Mouse (Mus musculus): ENCODE results near the gene Srsf2. TPM values are rescaled to one million over a fixed set of nuclear protein-coding genes. Genes with fewer than 3 reads are reported as not detected.
"Not testable (repeated sequence)": the region's sequence is repeated elsewhere in the genome, so short reads cannot be mapped to it uniquely, and the experiment has no call there.

Gene Srsf2
- polyA plus RNA-seq, 1 experiment from 2014 or later, result 556 TPM

DNA sequence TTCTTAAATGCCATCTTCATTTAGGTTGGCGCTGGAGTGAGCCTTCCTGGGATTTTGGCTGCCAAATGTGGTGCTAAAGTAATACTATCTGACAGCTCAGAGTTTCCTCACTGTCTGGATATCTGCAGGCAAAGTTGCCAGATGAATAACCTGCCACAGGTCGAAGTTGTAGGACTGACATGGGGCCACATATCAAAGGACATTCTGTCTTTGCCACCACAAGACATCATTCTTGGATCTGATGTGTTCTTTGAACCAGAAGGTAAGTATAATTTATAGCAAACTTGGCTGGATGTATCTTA is 4.1 kb downstream of the Srsf2 start:
- H3K9ac ChIP-seq; H3K9me3 ChIP-seq (ENCODE audit: control insufficient read depth, low read length); H3K27ac ChIP-seq; ATAC-seq (ENCODE audit: low FRiP score); DNase-seq (ENCODE audit: low spot score); H3K27me3 ChIP-seq (ENCODE audit: control insufficient read depth, insufficient read depth, low read length); H3K4me3 ChIP-seq (replicated peaks; ENCODE audit: low read length); H3K4me2 ChIP-seq (replicated peaks): not testable (repeated sequence)
- Histone ChIP-seq H3K4me1 (replicated peaks; ENCODE audit: control insufficient read depth, insufficient read depth, low read length) (peaks cover 26% of the 10 kb centered on the region), H3K36me3 (replicated peaks; ENCODE audit: control insufficient read depth, insufficient read depth) (peaks cover 50% of the 10 kb centered on the region)
- 80% methylated on average over 2 of the region's 2 CpGs for WGBS

DNA sequence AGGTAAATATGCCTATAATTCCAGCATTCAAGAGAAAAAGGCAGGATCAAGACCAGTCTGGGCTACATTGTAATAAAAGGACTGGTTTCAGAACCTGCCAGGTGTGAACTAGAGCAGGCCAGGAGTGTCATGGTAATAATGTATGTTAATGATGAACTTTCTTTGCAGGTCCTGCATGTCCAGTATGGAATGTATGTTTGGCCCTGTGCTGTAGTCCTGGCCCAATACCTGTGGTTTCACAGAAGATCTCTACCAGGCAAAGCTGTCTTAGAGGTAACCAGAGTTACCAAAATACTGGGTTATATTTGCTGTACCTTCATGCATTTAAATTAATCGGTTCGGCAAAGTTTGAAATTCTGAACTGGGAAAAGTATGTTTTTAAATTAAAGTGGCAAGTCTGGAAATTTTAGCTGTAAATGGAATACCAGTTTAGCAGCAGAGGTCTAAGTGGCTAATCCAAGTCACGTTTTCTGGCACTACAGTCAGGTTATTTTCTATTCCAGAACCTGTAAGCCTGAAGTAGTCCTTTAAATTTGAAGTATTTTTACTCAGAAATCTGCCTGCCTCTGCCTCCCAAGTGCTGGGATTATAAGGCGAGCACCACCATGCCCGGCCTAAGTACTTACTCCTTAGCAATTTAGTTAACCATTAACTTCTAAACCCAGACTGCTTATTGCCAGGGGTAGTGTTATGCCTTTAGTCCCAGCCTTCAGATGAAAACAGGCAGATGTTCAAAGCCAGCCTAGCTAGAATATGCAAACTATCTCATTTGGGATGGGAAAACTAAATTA is 4.6 kb downstream of the Srsf2 start:
- Histone ChIP-seq H3K9me3 (ENCODE audit: control insufficient read depth, low read length) (no peaks in the 10 kb centered on the region), H3K36me3 (replicated peaks; ENCODE audit: control insufficient read depth, insufficient read depth) (peaks cover 50% of the 10 kb centered on the region), H3K4me2 (replicated peaks) (no peak overlapping the region), H3K9ac (no peak overlapping the region), H3K27me3 (ENCODE audit: control insufficient read depth, insufficient read depth, low read length) (no peaks in the 10 kb centered on the region), H3K27ac (no peak overlapping the region), H3K4me3 (replicated peaks; ENCODE audit: low read length) (no peak overlapping the region), H3K4me1 (replicated peaks; ENCODE audit: control insufficient read depth, insufficient read depth, low read length) (peaks cover 27% of the 10 kb centered on the region)
- ATAC-seq (ENCODE audit: low FRiP score) (no peak), DNase-seq (ENCODE audit: low spot score) (no peak)
- WGBS, result 79% methylated on average over 5 of the region's 5 CpGs

DNA sequence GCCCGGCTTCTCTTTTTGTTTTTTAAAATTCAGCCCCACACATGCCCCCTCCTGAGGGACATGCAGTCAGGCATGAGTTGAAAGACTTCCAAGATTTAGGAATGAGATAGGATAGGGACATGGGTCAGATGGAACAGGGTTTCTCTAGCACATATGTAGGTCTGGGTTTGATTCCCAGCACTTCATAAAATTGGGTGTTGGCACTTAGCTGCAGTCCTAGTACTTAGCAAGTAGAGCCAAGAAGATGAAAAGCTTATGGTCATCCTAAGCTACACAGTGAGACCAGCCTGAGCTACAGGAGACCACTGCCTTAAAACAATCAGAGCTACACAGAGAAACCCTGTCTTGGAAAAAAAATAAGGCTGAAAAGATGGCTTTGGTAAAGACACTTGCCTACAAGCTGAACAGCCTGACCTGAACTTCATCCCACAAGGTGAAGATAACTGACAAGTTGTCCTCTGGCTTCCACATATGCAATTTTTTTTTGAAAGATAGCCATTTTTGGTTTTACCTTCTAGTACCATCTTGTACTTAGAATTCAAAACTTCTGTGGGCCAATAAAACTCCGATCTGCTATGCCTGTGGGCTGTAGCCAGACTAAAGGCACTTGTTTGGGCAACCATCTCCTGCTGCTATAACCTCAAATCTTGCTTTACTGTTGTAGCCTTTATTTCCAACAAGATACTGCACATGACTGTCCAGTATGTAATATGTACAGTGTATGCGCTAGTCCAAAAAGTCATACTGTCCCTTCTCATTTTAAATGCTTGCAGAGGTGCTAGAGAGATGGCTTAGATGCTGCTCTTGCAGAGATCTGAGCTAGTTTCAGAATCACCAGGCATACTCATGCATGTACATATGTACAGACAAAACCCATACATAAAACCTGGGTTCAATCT is 5.5 kb downstream of the Srsf2 start:
- ATAC-seq (ENCODE audit: low FRiP score), result no peak
- Histone ChIP-seq H3K9me3 (ENCODE audit: control insufficient read depth, low read length) (no peaks in the 10 kb centered on the region), H3K27me3 (ENCODE audit: control insufficient read depth, insufficient read depth, low read length) (no peaks in the 10 kb centered on the region), H3K27ac (no peak overlapping the region), H3K4me3 (replicated peaks; ENCODE audit: low read length) (no peak overlapping the region), H3K36me3 (replicated peaks; ENCODE audit: control insufficient read depth, insufficient read depth) (peaks cover 50% of the 10 kb centered on the region), H3K9ac (no peak overlapping the region), H3K4me1 (replicated peaks; ENCODE audit: control insufficient read depth, insufficient read depth, low read length) (peaks cover 27% of the 10 kb centered on the region), H3K4me2 (replicated peaks) (no peak overlapping the region)
- 94% methylated on average over 3 of the region's 3 CpGs for WGBS
- DNase-seq (ENCODE audit: low spot score), result no peak

- H3K4me2 ChIP-seq (replicated peaks), result no peak overlapping the region
- H3K9me3 ChIP-seq (ENCODE audit: control insufficient read depth, low read length), result no peaks in the 10 kb centered on the region
- ATAC-seq (ENCODE audit: low FRiP score) (no peak), DNase-seq (ENCODE audit: low spot score) (no peak)
- peaks cover 48% of the 10 kb centered on the region for H3K36me3 ChIP-seq (replicated peaks; ENCODE audit: control insufficient read depth, insufficient read depth)
- no peaks in the 10 kb centered on the region for H3K27me3 ChIP-seq (ENCODE audit: control insufficient read depth, insufficient read depth, low read length)
- H3K4me3 ChIP-seq (replicated peaks; ENCODE audit: low read length), result no peak overlapping the region
- H3K4me1 ChIP-seq (replicated peaks; ENCODE audit: control insufficient read depth, insufficient read depth, low read length), result peaks cover 32% of the 10 kb centered on the region
- no peak overlapping the region for H3K9ac ChIP-seq
- no peak overlapping the region for H3K27ac ChIP-seq
- WGBS, result 79% methylated on average over 4 of the region's 4 CpGs
These were observed 6.2 kb downstream of the Srsf2 start for GRCm38 (mm10) chr11:116846593-116847181.

DNA sequence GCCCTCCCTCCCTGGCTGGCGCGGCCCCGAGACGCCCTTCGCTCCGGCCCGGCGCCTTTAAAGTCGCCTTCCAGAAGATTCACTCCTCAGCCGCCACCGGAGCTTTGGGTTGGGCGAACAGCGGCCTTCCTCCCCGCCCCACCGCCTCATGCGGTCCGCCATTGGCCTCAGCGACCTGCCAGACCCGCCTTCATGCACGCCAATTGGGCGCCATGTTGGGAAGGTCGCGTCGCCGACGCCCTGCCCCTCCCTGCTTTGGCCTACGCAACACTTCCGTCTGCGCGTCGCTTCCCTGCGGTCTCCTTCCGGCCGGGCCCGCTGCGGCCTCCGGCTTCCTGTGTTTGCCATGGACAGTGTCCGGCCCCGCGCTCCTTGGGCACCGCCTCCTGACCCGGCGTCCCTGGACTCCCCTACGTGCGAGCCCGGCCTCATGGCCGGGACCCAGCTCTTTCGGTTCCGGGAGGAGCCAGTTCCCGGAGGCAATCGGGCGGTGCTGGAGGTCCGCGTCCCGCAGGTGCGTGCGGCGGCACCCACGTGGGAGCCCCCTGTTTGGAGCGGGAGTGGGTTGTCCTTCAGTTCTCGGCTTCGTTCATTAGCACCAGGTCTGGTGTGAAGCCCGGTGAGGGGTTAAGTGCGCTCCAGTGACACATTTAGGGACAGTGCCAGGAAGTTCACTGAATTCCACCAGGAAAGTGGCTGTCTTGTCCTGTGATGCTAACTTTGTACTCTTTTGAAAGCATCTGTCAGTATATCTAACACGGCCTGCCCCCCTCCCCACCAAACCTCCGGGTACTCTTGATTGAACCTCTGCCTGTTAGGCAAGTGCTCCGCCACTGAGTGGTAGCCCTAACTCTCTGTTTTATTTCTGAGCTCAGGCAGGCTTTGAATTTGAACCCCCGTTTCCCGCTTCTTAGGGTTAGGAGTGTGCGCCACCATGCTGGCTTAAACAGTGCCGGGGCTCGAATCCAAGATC is 9.3 kb downstream of the Srsf2 start, which contains the start of the genes Mettl23 and Jmjd6:
Mettl23 (plus strand) TSS at position 18 of the 973 bp plus-strand sequence.
Jmjd6 (minus strand) TSS at position 189 of the 973 bp plus-strand sequence.
- Histone ChIP-seq H3K9me3 (ENCODE audit: control insufficient read depth, low read length) (no peaks in the 10 kb centered on the region), H3K4me2 (replicated peaks) (peak within 1 kb of the TSS; percentile 90), H3K9ac (peak within 1 kb of the TSS; percentile 87), H3K27me3 (ENCODE audit: control insufficient read depth, insufficient read depth, low read length) (no peaks in the 10 kb centered on the region), H3K27ac (peak within 1 kb of the TSS; percentile 98), H3K4me3 (replicated peaks; ENCODE audit: low read length) (peak within 1 kb of the TSS; percentile 80), H3K36me3 (replicated peaks; ENCODE audit: control insufficient read depth, insufficient read depth) (peaks cover 44% of the 10 kb centered on the region), H3K4me1 (replicated peaks; ENCODE audit: control insufficient read depth, insufficient read depth, low read length) (peaks cover 35% of the 10 kb centered on the region)
- ATAC-seq (ENCODE audit: low FRiP score) (peak; percentile 97), DNase-seq (ENCODE audit: low spot score) (peak; percentile 95)
- WGBS, result under 1% methylated on average over 70 of the region's 72 CpGs

GRCm38 (mm10) chr11:116842531-116843260 is 10.2 kb downstream of the Srsf2 start:
- Histone ChIP-seq H3K4me1 (replicated peaks; ENCODE audit: control insufficient read depth, insufficient read depth, low read length) (peaks cover 35% of the 10 kb centered on the region), H3K9me3 (ENCODE audit: control insufficient read depth, low read length) (no peaks in the 10 kb centered on the region), H3K27me3 (ENCODE audit: control insufficient read depth, insufficient read depth, low read length) (no peaks in the 10 kb centered on the region), H3K4me2 (replicated peaks) (peak overlapping the region; percentile 90), H3K9ac (peak overlapping the region; percentile 87), H3K4me3 (replicated peaks; ENCODE audit: low read length) (peak overlapping the region; percentile 80), H3K36me3 (replicated peaks; ENCODE audit: control insufficient read depth, insufficient read depth) (peaks cover 44% of the 10 kb centered on the region), H3K27ac (peak overlapping the region; percentile 98)
- DNase-seq (ENCODE audit: low spot score) (peak; percentile 73), ATAC-seq (ENCODE audit: low FRiP score) (peak; percentile 60)
- under 1% methylated on average over 71 of the region's 73 CpGs for WGBS

DNA sequence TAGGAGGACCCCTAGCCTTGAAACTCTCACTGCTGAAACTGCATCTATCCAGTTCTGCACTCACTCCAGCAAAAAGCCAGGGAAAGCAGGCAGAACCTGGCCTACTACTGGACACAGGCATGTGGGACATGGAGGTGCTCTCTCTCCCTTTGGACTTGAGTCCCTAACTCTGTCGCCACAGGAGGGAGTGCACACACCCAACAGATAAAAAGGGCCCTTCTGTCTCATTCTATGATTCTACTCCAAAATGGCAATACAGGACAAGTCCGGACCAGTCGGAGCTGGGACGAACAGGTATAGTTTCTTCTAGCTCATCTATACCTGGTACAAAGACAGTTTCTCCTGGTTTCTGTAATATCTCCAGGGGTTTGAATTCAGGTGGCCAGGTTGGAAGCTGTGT is 12.1 kb downstream of the Srsf2 start:
- WGBS, result 89% methylated on average over 4 of the region's 4 CpGs
- peaks cover 35% of the 10 kb centered on the region for H3K4me1 ChIP-seq (replicated peaks; ENCODE audit: control insufficient read depth, insufficient read depth, low read length)
- no peak for DNase-seq (ENCODE audit: low spot score)
- H3K4me3 ChIP-seq (replicated peaks; ENCODE audit: low read length), result peak overlapping the region; percentile 80
- H3K36me3 ChIP-seq (replicated peaks; ENCODE audit: control insufficient read depth, insufficient read depth), result peaks cover 55% of the 10 kb centered on the region
- H3K9ac ChIP-seq, result peak overlapping the region; percentile 87
- no peak for ATAC-seq (ENCODE audit: low FRiP score)
- H3K27me3 ChIP-seq (ENCODE audit: control insufficient read depth, insufficient read depth, low read length), result no peaks in the 10 kb centered on the region
- H3K27ac ChIP-seq, result no peak overlapping the region
- H3K9me3 ChIP-seq (ENCODE audit: control insufficient read depth, low read length), result no peaks in the 10 kb centered on the region
- peak overlapping the region; percentile 90 for H3K4me2 ChIP-seq (replicated peaks)

DNA sequence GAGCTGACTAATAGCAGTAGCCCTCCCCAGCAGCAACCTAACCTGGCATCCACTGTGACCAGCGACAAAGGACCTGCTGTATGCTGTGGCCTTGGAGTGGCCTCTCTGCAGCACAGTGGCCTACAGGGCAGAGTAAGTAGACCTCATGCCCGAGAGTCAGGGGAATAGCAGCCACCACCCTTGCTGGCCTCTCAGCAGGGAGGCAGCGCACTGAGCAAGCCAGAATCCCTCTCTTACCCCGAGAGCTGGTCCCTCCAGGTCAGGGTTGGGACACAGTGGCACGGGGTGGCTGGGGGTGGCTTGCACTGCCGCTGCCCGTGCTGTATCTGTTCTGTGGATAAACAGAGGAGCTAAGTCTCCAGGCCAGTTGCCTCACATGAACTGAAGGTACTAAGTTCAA is 13.3 kb downstream of the Srsf2 start:
- Histone ChIP-seq H3K9ac (peak overlapping the region; percentile 31; the same call in 1 of the 2 replicates), H3K4me1 (replicated peaks; ENCODE audit: control insufficient read depth, insufficient read depth, low read length) (peaks cover 32% of the 10 kb centered on the region), H3K27me3 (ENCODE audit: control insufficient read depth, insufficient read depth, low read length) (no peaks in the 10 kb centered on the region), H3K36me3 (replicated peaks; ENCODE audit: control insufficient read depth, insufficient read depth) (peaks cover 66% of the 10 kb centered on the region), H3K27ac (no peak overlapping the region), H3K9me3 (ENCODE audit: control insufficient read depth, low read length) (no peaks in the 10 kb centered on the region), H3K4me3 (replicated peaks; ENCODE audit: low read length) (no peak overlapping the region), H3K4me2 (replicated peaks) (peak overlapping the region; percentile 90)
- ATAC-seq (ENCODE audit: low FRiP score), result no peak
- WGBS, result 80% methylated on average over 7 of the region's 7 CpGs
- no peak for DNase-seq (ENCODE audit: low spot score)
